Mouse (Mus musculus) liver, embryonic 14.5 days (tissue): ENCODE results near the gene Hmg20b.

Experiments
- CTCF ChIP-seq: IDR thresholded peaks from 2 replicates; pipeline ENCODE4 v1.5.1; 2016; ENCODE audit warnings: antibody characterized with exemption, low read depth, control low read depth
- EP300 ChIP-seq: IDR thresholded peaks from 2 replicates; pipeline ENCODE4 v1.6.1; 2016; ENCODE audit warnings: antibody characterized with exemption, low read depth

DNA sequence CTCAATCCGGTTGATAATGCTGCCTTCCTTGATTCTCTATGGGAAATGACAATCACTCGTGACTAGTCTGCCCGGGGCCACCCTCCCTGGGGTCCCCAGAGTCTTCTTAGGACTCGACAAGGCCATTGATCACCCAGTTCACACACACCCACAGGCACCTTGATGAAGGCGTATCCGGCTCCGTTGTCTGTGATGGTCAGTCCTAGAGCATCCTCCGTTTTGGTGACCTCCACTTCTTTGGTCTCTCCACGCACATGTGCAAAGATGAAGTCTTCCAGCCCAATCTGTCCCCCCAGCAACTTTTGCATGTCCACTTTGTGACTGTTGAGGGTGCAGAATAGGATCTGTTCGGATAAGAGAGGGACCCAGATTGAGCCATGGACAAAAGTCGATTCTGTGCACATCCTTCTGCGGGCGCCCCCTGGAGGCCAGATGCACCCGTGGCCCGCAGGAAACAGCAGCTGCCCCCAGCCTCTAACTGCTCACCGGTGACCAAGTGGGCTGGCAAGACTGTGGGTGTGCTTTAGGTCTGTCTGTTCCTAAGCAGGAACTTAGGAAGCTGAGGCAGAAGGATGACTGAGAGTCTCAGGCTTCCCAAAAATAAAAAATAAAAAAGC is 8.8 kb downstream of the Hmg20b start:
- TF ChIP-seq CTCF, result peak; percentile 91
- no peak for TF ChIP-seq EP300
